Mouse (Mus musculus) megakaryocyte, embryonic 14.5 days (primary cell): ENCODE measurements at regions not wholly inside any gene's neighbourhood (a gene's known extent, or its start where the extent isn't known, plus 50 kb on each side); places are given as distances from the start of the nearest gene placed in this dataset.

ENCODE experiments used
- H3K27me3 ChIP-seq: replicated peaks from 2 replicates; pipeline ENCODE3; 2012; ENCODE audit warnings: inconsistent platforms
- H3K36me3 ChIP-seq: replicated peaks from 2 replicates; pipeline ENCODE3; 2012; ENCODE audit warnings: low read length, inconsistent platforms, mixed read lengths
- H3K4me1 ChIP-seq: 2 replicates; pipeline ENCODE4 v1.6.1; 2012; ENCODE audit warnings: inconsistent platforms
- H3K4me3 ChIP-seq: replicated peaks from 2 replicates; pipeline ENCODE3; 2012; ENCODE audit warnings: moderate library complexity, mild to moderate bottlenecking, inconsistent platforms
- H3K9me3 ChIP-seq: 2 replicates; pipeline ENCODE4 v1.6.1; 2012; ENCODE audit warnings: inconsistent platforms
- FLI1 ChIP-seq: IDR thresholded peaks from 2 replicates; pipeline ENCODE4 v1.6.1; 2012; ENCODE audit warnings: low read length, inconsistent platforms, mixed read lengths
- GATA1 ChIP-seq: IDR thresholded peaks from 3 replicates; pipeline ENCODE4 v1.6.1; 2012; ENCODE audit warnings: mixed read lengths, low read length, inconsistent platforms, borderline replicate concordance

DNA sequence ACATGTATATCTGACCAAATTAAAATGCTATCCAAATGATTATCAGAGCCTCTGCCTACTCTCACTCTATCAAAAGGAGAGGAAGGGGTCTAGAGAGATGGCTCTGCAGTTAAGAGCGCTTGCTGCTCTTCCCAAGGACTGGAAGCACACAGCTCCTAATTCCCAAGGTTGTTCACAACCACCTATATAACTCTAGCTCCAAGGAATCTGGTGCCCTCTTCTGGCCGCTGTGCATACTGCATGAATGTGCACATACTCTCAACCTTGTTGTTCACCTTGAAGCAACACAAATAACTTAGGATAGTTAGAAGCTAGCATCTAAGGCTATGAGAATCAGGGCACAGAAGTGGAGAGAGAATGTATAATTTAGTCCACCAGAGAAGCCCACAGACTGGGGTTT is 86.6 kb upstream of the Paip1 start:
- Histone ChIP-seq H3K27me3 (no peaks in the 10 kb centered on the region), H3K4me3 (no peak overlapping the region), H3K9me3 (no peaks in the 10 kb centered on the region), H3K36me3 (peaks cover 4% of the 10 kb centered on the region), H3K4me1 (no peaks in the 10 kb centered on the region; the same call in 1 of the 2 replicates)
- TF ChIP-seq GATA1 (no peak), FLI1 (no peak)

DNA sequence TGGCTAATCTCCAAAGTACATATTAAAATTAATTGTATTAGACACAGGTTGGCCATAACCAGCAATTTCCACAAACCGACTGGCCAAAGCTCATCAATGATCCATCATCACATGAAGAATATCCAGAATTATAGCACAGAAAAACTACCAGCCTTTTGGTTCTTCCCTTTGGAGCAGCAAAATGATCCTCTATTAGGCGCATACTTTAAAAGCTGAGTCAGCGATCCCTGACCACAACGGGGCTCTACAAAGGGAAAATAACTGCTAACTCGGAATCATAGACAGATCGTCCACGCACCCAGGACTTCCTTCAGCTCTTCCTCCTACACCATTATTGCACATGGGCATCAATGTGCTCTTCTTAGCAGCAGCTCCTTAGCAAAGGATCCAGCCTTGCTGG is 85.6 kb upstream of the Paip1 start:
- no peaks in the 10 kb centered on the region for H3K9me3 ChIP-seq
- H3K36me3 ChIP-seq, result peaks cover 4% of the 10 kb centered on the region
- H3K27me3 ChIP-seq, result no peaks in the 10 kb centered on the region
- H3K4me1 ChIP-seq, result no peaks in the 10 kb centered on the region; the same call in 1 of the 2 replicates
- TF ChIP-seq FLI1 (no peak), GATA1 (no peak)
- H3K4me3 ChIP-seq, result no peak overlapping the region

DNA sequence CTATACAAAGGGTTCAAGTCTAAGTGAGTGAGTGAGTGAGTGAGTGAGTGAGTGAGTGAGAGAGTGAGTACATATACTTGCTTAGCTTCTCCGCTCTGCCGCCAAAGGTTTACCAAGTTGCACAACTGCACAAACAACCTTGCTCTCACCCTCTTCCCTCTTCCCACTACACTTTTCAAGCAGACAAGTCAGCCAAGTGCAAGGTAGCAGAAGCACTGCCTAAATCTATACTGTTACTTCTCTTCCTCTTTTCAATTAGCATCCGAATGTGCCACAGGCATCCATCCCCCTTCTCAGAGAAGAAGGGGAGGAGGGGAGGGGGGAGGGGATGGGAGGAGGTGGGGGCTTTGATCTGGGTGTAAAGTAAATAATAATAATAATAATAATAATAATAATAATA is 80.4 kb upstream of the Paip1 start:
- Histone ChIP-seq H3K4me1 (no peaks in the 10 kb centered on the region; the same call in 1 of the 2 replicates), H3K27me3 (no peaks in the 10 kb centered on the region), H3K36me3 (peaks cover 5% of the 10 kb centered on the region), H3K9me3 (no peaks in the 10 kb centered on the region), H3K4me3 (no peak overlapping the region)
- TF ChIP-seq FLI1 (no peak), GATA1 (no peak)

DNA sequence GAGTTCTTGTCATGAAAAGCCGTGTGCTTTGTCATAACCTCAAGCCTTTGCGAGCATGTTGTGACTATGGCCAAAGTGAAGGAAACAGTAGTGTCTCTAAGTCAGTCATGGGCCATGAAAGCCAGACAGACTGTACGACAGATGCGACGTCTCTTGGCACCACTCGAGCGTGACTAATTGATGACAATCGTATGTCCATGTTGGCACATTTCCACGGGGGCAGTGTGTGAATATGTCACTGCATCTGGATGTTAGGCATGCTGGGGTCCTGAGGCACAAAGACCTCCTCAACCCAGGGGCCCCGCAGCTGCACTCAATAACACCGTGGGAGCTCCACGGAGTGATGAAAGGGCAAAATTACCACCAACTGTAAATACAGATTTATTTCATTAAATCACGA is 77.1 kb upstream of the Paip1 start:
- Histone ChIP-seq H3K9me3 (no peaks in the 10 kb centered on the region), H3K27me3 (no peaks in the 10 kb centered on the region), H3K4me3 (no peak overlapping the region), H3K4me1 (no peaks in the 10 kb centered on the region), H3K36me3 (peaks cover 32% of the 10 kb centered on the region)
- no peak for TF ChIP-seq GATA1
- TF ChIP-seq FLI1, result no peak

DNA sequence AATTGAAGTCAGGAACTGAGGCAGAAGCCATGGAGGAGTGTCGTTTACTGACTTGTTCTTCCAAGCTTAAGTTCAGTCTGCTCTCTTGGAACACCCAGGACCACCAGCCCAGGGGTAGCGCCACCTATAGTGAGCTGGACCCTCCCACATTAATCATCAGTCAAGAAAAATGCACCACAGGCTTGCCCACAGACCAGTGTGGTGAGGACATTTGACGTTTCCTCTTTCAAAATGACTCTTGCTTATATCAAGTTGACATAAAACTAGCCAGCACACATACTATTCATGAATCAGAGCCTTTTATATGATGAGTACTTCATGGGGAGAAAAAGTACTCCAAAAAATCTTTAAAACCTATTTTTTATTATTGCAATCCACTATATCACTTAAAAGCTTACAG is 69.7 kb upstream of the Paip1 start:
- H3K36me3 ChIP-seq, result peaks cover 36% of the 10 kb centered on the region
- H3K27me3 ChIP-seq, result no peaks in the 10 kb centered on the region
- no peaks in the 10 kb centered on the region for H3K9me3 ChIP-seq
- no peak for TF ChIP-seq FLI1
- TF ChIP-seq GATA1, result no peak
- H3K4me1 ChIP-seq, result peaks cover 3% of the 10 kb centered on the region; the same call in 1 of the 2 replicates
- no peak overlapping the region for H3K4me3 ChIP-seq

DNA sequence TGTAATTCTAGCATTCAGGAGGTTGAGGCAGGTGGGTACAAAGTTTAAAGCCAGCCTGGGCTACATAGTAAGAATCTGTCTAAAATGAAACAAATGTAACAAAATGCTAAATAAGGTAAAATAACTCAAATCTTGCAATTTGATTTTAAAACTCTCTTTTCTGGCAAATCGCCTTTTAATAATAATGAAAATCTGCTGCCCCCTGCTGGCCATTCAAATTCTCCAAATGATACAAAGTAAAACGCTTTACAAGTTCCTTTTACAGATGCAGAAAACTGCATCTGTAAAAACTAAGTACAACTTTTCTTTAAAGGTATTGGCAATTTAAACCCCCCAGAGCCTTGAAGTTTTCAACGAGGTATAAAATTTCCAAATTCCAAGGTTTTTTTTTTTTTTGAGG is 65.0 kb upstream of the Paip1 start:
- Histone ChIP-seq H3K27me3 (no peaks in the 10 kb centered on the region), H3K4me3 (no peak overlapping the region), H3K9me3 (no peaks in the 10 kb centered on the region), H3K36me3 (peaks cover 9% of the 10 kb centered on the region), H3K4me1 (peaks cover 6% of the 10 kb centered on the region; the same call in 1 of the 2 replicates)
- TF ChIP-seq FLI1 (no peak), GATA1 (no peak)

DNA sequence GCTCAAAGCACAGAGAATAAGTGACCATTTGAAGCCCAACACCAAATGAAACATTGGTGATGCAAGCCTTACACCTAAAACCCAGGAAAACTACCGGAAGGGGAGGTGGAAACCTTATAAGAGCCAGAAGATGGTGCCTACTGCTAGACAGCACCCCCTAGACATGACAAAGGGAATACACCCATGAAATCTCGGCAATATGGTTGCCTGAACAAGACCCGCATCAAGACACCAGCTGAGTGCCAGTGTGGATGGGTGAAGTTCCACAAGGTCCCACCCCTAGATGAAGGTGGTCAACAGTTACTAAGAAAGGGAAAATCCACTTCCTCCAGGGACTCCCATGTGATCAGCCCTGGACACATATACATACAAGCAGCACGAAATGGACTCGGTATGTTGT is 64.2 kb upstream of the Paip1 start:
- TF ChIP-seq GATA1, result no peak
- no peak for TF ChIP-seq FLI1
- Histone ChIP-seq H3K27me3 (no peaks in the 10 kb centered on the region), H3K9me3 (no peaks in the 10 kb centered on the region), H3K4me1 (peaks cover 6% of the 10 kb centered on the region; the same call in 1 of the 2 replicates), H3K4me3 (no peak overlapping the region), H3K36me3 (peaks cover 12% of the 10 kb centered on the region)

DNA sequence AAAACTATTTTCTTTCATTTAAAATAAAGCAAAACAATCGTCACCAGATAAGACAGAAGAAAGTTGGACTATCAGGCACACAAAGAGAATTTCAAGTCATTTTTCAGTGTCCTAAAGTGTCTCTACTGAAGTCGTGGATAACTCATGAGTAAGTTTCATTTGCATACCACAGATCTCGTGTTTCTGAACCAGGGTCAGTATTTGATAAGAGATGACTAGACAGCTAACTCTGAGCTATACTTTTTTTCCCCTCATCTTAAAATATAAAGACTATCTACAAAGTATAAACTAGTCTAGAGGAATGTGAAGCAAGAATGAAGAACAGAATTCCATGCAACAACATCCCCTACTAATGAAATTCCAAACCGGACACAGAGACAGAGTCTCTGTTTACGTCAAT is 60.9 kb upstream of the Paip1 start:
- H3K27me3 ChIP-seq, result no peaks in the 10 kb centered on the region
- no peak overlapping the region for H3K4me3 ChIP-seq
- H3K4me1 ChIP-seq, result peaks cover 2% of the 10 kb centered on the region; the same call in 1 of the 2 replicates
- TF ChIP-seq FLI1, result no peak
- H3K9me3 ChIP-seq, result no peaks in the 10 kb centered on the region
- H3K36me3 ChIP-seq, result peaks cover 19% of the 10 kb centered on the region

DNA sequence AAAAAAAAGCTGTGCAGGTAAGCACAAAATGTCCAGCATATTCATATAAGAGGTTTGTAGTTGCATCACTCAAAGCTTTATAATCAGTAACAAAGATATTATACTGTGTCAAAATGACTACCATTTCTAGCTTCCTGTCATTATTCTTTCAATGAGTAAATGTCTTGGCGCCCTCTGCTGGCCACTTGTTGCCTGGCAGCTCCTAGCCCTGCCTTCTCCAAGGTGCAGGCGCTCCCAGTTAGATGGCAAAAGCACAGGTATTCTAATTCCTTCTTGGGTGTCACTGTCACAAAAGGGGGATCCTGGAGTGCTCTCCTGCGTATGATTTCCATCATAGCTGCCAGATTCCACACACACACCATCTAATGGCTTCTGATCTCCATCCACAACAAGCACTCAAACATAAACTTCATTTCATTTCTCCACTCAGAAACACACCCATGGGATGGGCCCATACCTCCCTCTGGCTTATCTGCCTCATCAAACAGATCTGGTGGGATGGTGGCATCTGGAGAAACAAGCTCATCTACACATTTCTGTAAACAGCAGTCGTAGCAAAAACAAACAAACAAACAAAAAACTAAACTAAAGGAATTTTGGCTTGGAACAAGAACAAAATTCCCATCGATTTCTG is 49.9 kb upstream of the Paip1 start:
- Histone ChIP-seq H3K36me3 (peaks cover 29% of the 10 kb centered on the region), H3K9me3 (no peaks in the 10 kb centered on the region), H3K4me3 (no peak overlapping the region), H3K4me1 (no peaks in the 10 kb centered on the region), H3K27me3 (no peaks in the 10 kb centered on the region)
- TF ChIP-seq FLI1, result no peak
